Mouse (Mus musculus) right cerebral cortex, postnatal 10 days (tissue): ENCODE data around the gene Phyh.
"Not testable (repeated sequence)": the region's sequence is repeated elsewhere in the genome, so short reads cannot be mapped to it uniquely, and the experiment has no call there.

Experiments
- DNase-seq, 2 experiments: peaks; one replicate each; pipeline ENCODE4 v3.0.0; 2021; ENCODE audit warnings: low spot score in 2 of 2

Phyh gene

DNA sequence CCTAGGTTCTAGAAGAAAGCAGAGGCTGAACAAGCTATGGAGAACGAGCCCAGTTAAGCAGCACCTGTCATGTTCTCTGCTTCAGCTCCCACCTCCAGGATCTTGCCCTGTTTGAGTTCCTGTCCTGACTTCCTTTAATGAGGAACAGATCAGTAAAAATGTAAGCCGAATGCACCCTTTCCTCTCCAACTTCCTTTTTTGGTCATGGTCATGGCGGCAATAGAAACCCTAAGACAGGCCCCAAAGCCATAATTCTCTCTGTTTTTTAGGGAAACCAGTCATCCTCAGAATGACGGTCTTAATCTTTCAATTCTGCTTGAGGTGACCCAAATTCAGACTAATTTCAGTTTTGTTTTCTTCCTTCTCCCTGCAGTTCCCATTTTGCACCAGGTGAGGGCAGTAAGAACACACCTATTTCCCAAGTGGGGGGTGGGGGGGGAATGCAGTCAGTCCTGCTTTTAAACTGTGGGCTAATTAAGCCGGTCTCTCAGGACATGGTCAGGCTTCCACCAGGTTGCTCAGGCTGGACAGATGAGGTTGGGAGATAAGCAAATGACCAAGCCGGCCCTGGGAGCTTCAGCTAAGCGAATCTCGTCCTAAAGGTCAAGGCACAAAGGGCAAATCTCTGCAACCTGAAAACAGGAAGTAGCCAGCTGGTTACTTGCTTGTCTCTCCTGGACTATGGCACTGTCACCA, 1.3 kb upstream of the Phyh start:
- DNase-seq, result peak; percentile 58 to 64

DNA sequence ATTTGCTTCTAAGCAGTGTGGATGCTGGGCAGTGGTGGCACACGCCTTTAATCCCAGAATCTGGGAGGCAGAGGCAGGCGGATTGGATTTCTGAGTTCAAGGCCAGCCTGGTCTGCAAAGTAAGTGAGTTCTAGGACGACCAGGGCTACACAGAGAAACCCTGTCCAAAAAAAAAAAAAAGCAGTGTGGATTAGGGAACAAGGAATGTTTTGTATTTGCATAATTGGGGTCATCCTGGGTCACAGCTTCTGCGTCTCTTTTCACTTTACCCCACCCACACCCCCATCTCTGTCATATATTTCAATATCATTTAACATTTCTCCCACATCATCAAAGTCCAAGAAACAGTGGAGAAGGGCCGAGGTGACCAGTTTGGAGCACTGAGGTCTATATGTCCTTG, 2.2 kb downstream of the Phyh start:
- no peak for DNase-seq

DNA sequence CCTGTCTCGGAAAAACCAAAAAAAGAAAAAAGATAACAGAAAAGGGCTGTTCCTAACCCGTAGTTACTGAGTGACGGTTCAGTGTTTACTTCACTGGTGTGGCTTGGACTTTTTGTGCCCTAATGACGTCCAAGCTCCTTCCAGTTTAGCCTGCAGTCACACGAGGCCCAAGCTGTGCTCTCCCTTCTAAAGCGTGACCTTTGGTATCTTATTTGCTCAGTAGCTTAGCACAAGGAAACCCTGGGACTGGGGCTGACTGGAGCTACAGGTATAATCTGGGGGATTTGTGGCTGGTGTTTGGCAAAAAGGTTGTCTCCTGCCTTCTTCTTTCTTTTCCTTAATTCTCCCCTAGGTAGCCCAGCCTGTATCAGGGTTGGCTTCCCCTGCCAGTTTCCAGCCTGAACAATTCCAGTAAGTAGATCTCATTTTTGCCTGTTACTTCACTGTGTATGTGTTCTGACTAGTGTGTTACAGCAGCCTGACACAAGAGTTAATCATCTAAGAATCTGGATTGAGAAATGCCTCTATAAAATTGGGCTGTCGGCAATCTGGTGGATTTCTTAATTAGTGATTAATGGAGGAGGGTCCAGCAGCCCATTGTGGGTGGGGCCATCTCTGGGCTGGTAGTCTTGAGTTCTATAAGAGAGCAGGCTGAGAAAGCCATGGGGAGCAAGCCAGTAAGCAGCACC, 3.8 kb downstream of the Phyh start:
- no peak for DNase-seq

DNA sequence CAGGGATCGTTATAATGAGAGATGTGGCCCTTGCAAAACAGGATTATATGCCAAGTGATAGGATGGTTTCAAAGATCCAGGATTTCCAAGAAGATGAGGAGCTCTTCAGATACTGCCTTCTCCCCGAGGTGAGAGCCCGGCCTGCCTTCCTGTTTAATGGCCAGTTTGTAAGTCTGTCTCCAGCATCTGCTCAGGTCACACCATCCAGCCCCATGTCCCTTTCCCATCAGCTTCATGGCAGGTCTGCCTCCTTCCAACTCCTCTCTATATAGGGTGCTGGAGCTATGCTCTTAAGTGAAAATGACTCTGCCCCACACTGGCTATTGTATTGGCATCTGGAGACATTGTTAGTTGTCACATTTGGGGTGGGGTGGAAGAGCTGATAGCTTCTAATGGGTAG, 8.6 kb downstream of the Phyh start:
- no peak for DNase-seq

DNA sequence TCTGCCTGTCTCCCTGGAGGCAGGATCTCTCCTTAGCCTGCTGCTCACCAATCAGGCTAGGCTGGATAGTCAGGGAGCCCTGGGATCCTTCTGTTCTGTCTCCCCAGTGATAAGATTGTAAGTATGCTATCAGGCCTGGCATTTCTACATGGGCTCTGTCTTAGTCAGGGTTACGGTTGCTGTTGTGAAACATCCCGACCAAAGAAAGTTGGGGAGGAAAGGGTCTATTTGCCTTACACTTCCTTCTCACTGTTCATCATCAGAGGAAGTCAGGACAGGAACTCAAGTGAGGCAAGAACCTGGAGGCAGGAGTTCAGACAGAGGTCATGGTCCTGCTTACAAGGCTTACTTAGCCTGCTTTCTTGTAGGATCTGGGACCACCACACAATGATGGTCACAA, 10.4 kb downstream of the Phyh start:
- DNase-seq, result no peak

DNA sequence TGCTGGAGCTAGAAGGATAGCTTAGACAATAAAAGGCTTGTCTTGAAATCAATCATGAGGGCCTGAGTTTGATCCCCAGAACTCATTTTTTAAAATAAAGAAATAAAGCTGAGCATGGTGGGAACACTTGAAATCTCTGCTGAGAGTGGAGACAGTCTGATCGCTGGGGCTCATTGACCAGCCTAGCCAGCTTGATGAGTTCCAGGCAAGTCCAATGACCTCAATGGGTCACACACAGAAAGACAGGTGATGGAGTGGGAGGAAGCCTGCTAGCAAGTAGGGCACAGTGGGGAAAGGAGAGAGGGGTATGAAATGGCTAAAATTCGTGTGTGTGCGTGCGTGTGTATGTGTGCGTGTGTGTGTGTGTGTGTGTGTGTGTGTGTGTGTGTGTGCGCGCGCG, 15.7 kb downstream of the Phyh start:
- no peak for DNase-seq

DNA sequence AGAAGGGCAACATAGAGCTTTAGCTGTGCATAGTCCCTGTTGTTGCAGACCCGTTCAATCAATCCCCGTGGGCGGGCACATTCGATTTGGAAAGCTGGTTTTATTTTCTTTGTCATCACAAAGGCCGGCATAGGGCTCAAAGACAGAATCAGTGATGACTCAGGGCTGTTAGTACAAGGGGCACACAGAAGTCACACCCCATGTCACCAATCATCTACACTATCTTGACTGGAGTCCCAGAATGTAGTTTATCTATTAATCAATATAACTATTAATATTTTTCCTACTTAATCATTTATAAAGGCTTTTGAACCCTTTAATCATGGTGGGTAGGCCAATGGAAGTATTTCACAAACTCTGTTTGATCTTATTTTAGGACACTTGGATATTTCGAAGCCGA, 19.1 kb downstream of the Phyh start:
- no peak for DNase-seq

DNA sequence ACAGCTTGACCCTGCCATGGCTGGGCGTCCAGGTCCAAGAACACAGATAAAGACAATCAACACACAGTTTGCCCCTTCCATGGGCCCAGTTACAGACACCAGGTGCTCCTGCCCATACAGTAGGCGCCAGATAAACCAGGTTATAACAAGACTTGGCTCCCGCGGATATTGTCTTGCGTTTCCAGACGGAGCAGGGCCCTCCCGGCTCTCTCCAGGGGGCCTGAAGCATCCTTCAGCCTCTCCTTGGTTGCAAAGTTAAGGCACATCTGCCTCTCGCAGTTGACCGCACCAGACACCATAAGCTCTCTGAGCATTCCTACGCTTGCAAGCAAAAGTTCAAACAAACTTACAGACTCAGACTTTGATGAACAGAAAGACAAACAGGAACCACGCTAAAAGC, 22.0 kb downstream of the Phyh start:
- DNase-seq, result no peak

DNA sequence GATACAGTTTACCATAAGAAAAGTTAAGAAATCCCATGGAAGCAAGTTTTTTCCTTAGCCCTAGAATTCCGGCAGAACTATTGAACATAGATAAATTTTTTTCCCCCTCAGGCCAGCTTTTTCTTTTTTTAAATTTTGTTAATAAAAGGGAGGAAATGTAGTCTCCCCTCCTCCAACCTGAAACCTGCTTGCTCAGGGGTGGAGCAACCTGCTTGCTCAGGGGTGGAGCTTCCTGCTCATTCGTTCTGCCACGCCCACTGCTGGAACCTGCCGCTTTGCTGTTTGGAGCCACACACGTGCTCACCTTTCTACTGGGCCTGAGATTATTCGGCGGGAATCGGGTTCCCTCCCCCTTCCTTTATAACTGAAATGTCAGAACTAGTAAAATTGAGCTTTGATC, 30.9 kb downstream of the Phyh start:
- not testable (repeated sequence) for DNase-seq

DNA sequence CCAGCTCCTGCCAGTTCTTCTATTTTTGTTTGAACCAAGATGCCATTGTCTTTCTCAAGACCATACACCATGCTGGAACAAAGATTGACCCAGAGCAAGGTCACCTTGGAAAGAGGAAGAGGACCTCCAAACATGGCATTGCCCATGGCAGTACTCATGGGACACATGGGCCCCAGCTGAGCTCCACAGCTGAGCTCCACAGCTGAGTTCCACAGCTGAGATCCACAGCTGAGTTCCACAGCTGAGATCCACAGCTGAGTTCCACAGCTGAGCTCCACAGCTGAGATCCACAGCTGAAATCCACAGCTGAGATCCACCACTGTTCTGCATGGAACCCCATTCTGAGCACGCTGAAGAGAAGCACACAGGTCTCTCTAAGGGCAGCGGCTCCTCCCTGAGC, 32.2 kb downstream of the Phyh start:
- no peak for DNase-seq

DNA sequence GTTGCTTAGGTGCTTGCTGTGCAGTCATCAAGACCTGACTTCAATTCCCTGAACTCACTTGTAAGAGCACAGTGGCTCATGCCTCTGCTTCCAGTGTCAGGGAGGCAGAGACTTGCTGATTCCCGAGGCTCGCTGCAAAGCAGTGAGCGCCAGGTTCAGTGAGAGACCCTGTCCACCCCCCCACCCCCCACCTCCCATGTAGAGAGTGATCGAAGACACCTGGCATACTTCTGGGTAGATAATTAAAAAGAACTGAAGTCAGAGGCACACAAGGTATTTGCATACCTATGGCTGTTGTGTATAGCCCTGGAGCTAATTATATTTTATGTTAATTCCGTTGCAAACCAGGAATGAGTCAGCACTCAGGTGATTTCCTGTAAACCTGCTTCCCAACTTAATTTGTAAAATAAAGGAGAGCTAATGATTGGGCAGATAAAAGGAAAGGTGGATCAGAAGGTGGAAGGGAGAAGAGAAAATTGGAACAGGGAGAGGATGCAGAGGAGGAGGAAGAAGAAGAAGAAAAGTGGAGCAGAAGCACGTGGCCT, 35.5 kb downstream of the Phyh start:
- no peak for DNase-seq

DNA sequence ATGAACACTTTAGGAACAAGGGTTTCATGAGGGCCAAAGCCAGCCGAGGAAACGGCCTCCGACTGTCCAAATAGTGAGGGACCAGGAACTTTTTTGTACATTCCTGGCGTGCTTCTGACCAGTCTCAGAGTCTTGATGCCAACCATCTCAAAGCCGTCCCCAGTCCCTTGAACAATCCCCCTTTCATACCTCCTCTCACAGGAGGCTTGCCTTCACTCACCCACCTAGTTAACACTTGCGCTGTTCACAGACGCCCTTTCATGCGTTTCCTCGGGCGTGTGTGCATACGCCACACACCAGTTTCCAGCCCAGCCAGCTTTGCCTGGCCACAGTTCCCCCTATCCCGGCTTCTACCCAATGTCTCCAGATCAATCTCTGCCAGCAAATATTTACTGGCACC, 39.2 kb downstream of the Phyh start:
- no peak for DNase-seq

DNA sequence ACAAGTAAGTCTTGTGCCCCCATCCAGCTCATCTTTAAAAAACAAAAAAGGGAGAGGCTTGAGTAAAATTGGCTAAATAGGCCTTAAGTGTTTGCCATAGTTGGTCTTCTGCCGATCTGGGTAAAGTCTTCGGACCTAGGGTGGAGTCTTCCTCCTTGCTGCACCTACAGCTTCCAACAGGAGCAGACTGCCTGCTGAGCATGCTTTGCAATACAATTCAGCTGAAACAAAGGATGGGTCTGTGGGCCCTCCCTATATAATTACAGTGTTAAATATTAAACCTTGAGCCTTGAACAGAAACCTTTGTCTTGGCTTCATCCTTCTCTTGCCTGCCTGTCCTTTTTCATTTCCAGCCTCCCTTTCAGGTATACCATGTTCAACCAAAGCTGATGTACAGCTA, 49.0 kb downstream of the Phyh start:
- DNase-seq, result no peak

DNA sequence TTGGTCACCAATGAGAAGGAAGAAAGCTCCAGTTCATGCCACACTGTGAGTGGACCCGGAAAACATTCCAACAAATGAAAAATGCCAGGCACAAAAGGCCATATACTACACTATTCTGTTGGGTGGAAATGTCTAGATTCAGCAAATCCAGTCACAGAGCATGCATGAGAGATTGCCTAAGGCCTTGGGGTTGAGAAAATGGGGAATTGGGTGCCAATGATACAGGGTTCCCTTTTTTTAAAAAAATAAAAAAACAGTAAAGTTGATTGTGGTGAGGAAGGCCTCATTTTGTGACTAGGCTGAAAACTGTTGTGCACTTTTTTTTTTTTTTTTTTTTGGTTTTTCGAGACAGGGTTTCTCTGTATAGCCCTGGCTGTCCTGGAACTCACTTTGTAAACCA, 50.3 kb downstream of the Phyh start:
- DNase-seq, result no peak

DNA sequence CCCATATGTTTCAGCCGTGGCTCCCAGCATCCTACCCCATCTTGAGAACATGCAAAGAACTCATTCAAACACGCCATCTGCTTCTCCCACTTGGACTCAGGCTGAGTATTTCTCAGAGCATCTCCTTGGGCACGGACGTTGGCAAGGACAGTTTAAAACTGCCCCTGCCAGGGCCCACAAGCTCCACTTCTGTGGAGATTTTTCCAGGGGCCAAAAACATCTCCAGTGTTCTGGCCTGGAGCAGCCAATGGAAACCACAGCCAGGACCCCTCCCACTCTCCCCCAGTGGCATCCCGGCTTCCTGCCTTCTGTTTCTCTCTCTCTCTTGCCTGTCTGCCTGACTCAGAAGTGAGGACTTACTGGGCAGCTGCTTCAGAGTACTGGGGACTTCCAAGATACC, 57.0 kb downstream of the Phyh start, which contains the start of gene Ucma:
Ucma (plus strand) TSS at position 316 of the 400 bp plus-strand sequence.
- DNase-seq, result peak; percentile 37 to 65

DNA sequence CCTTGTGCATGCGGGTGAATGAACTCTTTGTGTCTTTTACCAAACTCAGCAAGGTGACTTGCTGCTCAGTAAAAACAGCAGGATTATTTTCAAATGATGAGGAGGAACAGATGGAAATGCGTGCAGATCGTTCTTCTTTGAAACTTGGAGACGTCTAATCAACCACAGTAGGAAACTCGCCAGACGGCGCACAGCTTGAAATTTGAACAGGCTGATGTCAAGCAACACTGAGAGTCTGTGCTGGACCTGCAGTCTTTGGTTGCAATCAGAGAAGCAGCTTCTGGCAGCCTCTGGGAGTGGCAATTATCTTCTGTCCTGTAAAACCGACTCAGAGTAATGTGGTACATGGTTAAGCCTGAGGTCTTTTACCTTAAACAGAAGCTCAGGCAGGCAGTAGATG, 59.3 kb downstream of the Phyh start:
- DNase-seq, result peak; percentile 58 to 62

DNA sequence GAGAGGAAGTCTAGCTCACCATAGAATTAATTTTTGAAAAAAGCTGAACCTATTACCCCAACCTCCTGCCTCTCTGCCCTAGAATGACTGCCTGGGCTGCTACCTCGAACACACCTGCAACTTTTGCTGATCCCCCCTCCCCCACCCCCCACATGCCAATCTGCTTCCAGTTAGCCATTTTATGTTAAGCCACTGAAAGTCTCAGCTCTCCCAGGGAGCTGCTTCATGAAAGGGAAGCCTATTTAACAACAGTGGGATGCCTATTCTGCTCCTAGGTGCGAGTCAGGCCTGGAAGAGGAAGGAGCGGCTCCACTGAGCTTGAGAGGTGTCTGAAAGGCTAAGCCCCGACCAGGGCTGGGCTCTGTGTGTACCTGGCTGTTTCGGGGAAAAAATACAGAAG, 65.2 kb downstream of the Phyh start:
- DNase-seq, result no peak

DNA sequence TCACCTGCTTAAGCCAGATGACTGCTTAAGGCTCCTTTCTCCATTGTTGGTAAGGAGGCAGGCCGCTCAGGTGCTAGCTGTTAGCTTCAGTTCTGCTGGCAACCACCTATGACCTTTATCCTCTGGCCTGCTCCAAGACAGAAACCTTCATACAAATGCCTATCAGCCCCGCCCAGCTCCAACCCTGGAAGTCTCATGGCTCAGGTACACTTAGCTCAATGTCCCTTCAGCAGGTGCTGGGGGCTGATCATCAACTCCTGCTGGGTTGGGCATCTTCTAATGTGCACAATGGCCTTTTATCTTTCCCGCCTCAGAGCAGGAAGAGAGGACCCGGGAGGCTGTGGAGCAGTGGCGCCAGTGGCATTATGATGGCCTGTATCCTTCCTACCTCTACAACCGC, 66.2 kb downstream of the Phyh start:
- DNase-seq, result no peak

DNA sequence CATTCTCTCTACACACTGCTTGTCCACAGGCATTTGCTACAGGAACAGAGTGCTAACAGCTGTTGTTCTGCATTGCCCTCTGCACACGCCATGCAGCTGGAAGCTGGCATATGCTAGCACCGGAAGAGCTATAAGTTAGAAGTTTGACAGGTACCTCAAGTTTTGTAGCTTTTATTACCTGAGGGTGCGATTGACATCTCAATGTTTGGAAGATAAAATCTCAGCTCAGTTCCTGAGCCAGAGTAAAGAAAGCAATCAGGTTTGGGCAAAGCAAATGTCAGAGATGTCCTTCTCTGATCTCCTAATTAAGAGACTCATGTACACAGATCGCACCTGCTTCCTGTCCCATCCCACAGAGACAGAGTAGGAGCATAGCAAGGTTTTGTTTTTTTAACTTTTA, 68.0 kb downstream of the Phyh start:
- no peak for DNase-seq

DNA sequence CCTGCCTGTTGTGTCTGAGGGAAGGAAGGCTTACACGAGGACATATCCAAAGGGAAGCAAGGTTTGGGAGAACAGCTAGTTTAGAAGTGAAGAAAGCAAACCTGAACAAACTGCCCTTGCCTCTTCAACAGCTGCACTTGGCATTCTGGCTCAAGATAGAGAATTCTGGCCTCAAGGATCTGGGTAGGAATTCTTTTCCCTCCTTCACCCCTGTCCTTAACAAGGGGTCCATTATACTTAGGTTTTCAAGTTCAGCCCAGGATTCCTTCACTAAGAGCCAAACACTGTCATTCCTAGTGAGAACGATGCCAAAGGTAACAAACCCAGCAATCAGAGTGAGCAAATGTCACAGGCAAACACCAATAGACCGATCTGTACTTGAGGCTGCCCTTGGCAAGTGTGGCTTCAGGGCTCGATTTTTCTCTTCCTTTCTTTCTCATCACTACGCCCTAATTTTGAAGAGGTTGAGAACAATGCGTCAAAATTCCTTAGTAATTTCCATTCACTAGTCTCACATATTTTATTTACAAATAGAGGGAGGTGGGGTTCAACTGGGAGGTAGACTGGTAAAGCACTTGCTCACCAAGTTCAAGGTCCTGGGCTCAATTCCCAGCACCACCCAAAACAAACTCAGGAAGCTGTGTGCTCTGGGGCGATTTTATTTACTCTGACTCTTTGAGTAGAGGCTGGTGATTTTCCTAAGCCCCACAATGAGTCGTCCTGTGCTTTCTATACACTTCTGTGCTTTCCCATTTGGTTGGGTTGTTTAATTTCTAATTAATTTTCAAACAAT, 68.8 kb downstream of the Phyh start:
- DNase-seq, result no peak
